Mouse (Mus musculus) forebrain, postnatal 0 days (tissue): ENCODE measurements around the gene Ptpn9. TPM values are rescaled to one million over a fixed set of nuclear protein-coding genes. Genes with fewer than 3 reads are reported as not detected.

Experiments
- ATAC-seq: fragments of 200-750 bp; cut with Nextera tagmentation; 2 replicates; pipeline ENCODE4 v1.8.0; 2017; ENCODE audit warnings: mild to moderate bottlenecking, moderate library complexity
- DNase-seq: peaks from one replicate; pipeline ENCODE4 v3.0.0-alpha.2; 2015
- H3K27ac ChIP-seq: fragments of 300-500 bp; sonication (generic); 2 replicates; pipeline ENCODE4 v1.5.1; 2014; ENCODE audit warnings: low read depth, mild to moderate bottlenecking, antibody characterized with exemption, low read length, moderate library complexity, mixed read lengths
- H3K27me3 ChIP-seq: fragments of 300-500 bp; sonication (generic); 2 replicates; pipeline ENCODE4 v1.6.1; 2014; ENCODE audit warnings: mild to moderate bottlenecking, low read length, mixed read lengths; ENCODE audit not compliant: insufficient read depth
- H3K36me3 ChIP-seq: fragments of 300-500 bp; sonication (generic); 2 replicates; pipeline ENCODE4 v1.6.1; 2014; ENCODE audit warnings: mild to moderate bottlenecking, moderate library complexity; ENCODE audit not compliant: insufficient read depth
- H3K4me1 ChIP-seq: fragments of 300-500 bp; sonication (generic); 2 replicates; pipeline ENCODE4 v1.6.1; 2014; ENCODE audit warnings: antibody characterized with exemption; ENCODE audit not compliant: insufficient read depth
- H3K4me2 ChIP-seq: fragments of 300-500 bp; sonication (generic); 2 replicates; pipeline ENCODE4 v1.6.1; 2014; ENCODE audit warnings: low read depth, mild to moderate bottlenecking, moderate library complexity
- H3K4me3 ChIP-seq: fragments of 300-500 bp; sonication (generic); 2 replicates; pipeline ENCODE4 v1.5.1; 2014; ENCODE audit warnings: low read depth, low read length, mixed read lengths
- H3K9ac ChIP-seq: fragments of 300-500 bp; sonication (generic); 2 replicates; pipeline ENCODE4 v1.6.1; 2014; ENCODE audit warnings: mild to moderate bottlenecking
- H3K9me3 ChIP-seq: fragments of 300-500 bp; sonication (generic); 2 replicates; pipeline ENCODE4 v1.6.1; 2016; ENCODE audit warnings: low read length
- CTCF ChIP-seq: sonication (generic); IDR thresholded peaks from 2 replicates; pipeline ENCODE4 v1.5.1; 2016; ENCODE audit warnings: antibody characterized with exemption, control low read depth, low read depth
- WGBS: fragments of 180-500 bp; shearing (Covaris S2); extraction: QIAGEN DNeasy Blood & Tissue Kit; methylation state at CpG from one replicate; pipeline ENCODE4 v1.1.7; 2014; 5-methylcytosine and 5-hydroxymethylcytosine counted together
- polyA plus RNA-seq: library from polyadenylated mRNA; unstranded; fragments of >200 nt; fragmentation: Nextera tagmentation; extraction: Ambion mirVana; gene quantifications from 2 replicates; pipeline ENCODE4 v1.2.1, GENCODE M21; 2015
- total RNA-seq: library from RNA; depleted of rRNA; stranded (reverse); fragments of >200 nt; gene quantifications from 2 replicates; pipeline ENCODE4 v1.2.3, GENCODE M21; 2014

Gene Ptpn9
- total and polyA plus RNA-seq, 2 experiments from 2014 or later: 21.3 to 51.5 TPM

GRCm38 (mm10) chr9:56956966-56957675 is 37.6 kb upstream of the Ptpn9 start:
- no peak overlapping the region for H3K9ac ChIP-seq
- no peaks in the 10 kb centered on the region for H3K27me3 ChIP-seq
- DNase-seq (no peak), ATAC-seq (no peak)
- H3K4me1 ChIP-seq: no peaks in the 10 kb centered on the region
- no peak overlapping the region for H3K4me2 ChIP-seq
- WGBS: 77% methylated on average over 7 of the region's 7 CpGs
- H3K4me3 ChIP-seq: no peak overlapping the region
- H3K9me3 ChIP-seq: no peaks in the 10 kb centered on the region
- no peak overlapping the region for H3K27ac ChIP-seq
- TF ChIP-seq CTCF: no peak
- peaks cover 12% of the 10 kb centered on the region; the same call in 1 of the 2 replicates for H3K36me3 ChIP-seq

DNA sequence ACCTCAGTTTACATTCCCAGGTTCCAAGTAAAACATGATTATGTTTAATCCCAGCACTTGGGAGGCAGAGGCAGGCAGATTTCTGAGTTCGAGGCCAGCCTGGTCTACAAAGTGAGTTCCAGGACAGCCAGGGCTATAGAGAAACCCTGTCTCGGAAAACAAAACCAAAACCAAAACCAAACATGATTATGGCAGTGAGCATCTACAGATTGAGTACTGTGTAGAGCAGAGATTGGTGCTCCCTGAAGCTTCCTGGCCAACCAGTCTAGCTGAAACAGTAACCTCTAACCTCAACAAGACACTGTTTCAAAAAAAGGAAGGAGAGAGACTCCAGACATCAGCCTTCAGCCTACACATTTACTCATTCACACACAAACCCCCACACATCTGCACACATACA is 36.0 kb upstream of the Ptpn9 start:
- Histone ChIP-seq H3K4me3 (no peak overlapping the region), H3K4me2 (no peak overlapping the region), H3K27me3 (no peaks in the 10 kb centered on the region), H3K36me3 (peaks cover 21% of the 10 kb centered on the region), H3K4me1 (no peaks in the 10 kb centered on the region), H3K27ac (no peak overlapping the region), H3K9ac (no peak overlapping the region), H3K9me3 (no peaks in the 10 kb centered on the region)
- TF ChIP-seq CTCF: no peak
- ATAC-seq: no peak
- 91% methylated on average over 2 of the region's 2 CpGs for WGBS
- no peak for DNase-seq

GRCm38 (mm10) chr9:56961591-56961990 is 33.1 kb upstream of the Ptpn9 start:
- WGBS: 92% methylated on average over 3 of the region's 3 CpGs
- DNase-seq: no peak
- H3K27ac ChIP-seq: no peak overlapping the region
- no peaks in the 10 kb centered on the region for H3K4me1 ChIP-seq
- ATAC-seq: no peak
- no peaks in the 10 kb centered on the region for H3K9me3 ChIP-seq
- TF ChIP-seq CTCF: no peak
- H3K9ac ChIP-seq: no peak overlapping the region
- H3K27me3 ChIP-seq: no peaks in the 10 kb centered on the region
- H3K4me2 ChIP-seq: no peak overlapping the region
- H3K4me3 ChIP-seq: no peak overlapping the region
- H3K36me3 ChIP-seq: peaks cover 34% of the 10 kb centered on the region

DNA sequence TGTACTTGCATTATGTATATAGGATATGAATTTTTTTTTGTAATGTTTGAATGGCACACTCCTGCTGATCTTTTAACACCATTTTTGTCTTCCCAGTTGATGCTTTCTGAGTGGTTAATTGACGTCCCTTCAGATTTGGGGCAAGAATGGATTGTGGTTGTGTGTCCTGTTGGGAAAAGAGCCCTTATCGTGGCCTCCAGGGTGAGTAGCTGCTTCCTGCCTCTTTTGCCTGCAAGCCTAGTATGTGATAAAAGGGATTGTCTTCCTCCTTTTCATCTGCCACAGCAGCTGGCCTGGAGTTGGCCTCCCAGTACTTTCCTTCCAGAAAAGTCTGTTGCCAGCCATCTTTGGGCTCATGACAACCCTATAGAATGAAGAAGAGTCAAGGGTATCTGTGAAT is 24.6 kb upstream of the Ptpn9 start:
- WGBS: 91% methylated on average over 2 of the region's 2 CpGs
- ATAC-seq: no peak
- no peak for TF ChIP-seq CTCF

GRCm38 (mm10) chr9:56973960-56974524 is 20.7 kb upstream of the Ptpn9 start:
- no peaks in the 10 kb centered on the region for H3K9me3 ChIP-seq
- no peak for TF ChIP-seq CTCF
- no peak overlapping the region for H3K4me3 ChIP-seq

More for the DNA sequence above, 24.6 kb upstream of the Ptpn9 start:
- no peaks in the 10 kb centered on the region for H3K9me3 ChIP-seq
- peaks cover 15% of the 10 kb centered on the region for H3K36me3 ChIP-seq
- H3K27ac ChIP-seq: no peak overlapping the region
- H3K27me3 ChIP-seq: no peaks in the 10 kb centered on the region
- H3K9ac ChIP-seq: no peak overlapping the region
- no peak overlapping the region for H3K4me2 ChIP-seq
- no peak for DNase-seq
- no peak overlapping the region for H3K4me3 ChIP-seq
- H3K4me1 ChIP-seq: no peaks in the 10 kb centered on the region

DNA sequence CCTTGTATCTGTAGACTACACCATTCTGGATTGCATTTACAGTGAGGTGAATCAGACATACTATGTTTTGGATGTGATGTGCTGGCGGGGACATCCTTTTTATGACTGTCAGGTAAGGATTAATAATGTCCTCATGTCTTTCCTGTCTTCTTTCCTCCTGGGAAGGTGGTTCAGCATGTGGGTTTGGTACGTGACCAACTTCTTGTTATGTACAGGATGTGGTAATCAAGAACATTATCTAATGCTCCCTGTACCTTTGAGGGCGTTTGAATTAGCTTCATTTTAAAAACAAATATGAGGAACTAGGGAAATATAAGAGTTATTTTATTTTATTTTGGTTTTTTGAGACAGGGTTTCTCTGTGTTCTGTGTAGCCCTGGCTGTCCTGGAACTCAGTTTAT is 19.5 kb upstream of the Ptpn9 start:
- H3K4me1 ChIP-seq: no peaks in the 10 kb centered on the region
- no peak for TF ChIP-seq CTCF
- ATAC-seq: no peak
- H3K27ac ChIP-seq: no peak overlapping the region
- H3K4me2 ChIP-seq: no peak overlapping the region
- no peaks in the 10 kb centered on the region for H3K9me3 ChIP-seq
- H3K36me3 ChIP-seq: peaks cover 5% of the 10 kb centered on the region
- 88% methylated on average over 3 of the region's 3 CpGs for WGBS
- H3K27me3 ChIP-seq: no peaks in the 10 kb centered on the region
- H3K4me3 ChIP-seq: no peak overlapping the region
- no peak overlapping the region for H3K9ac ChIP-seq
- no peak for DNase-seq

More at GRCm38 (mm10) chr9:56973960-56974524, 20.7 kb upstream of the Ptpn9 start:
- Histone ChIP-seq H3K9ac (no peak overlapping the region), H3K27ac (no peak overlapping the region), H3K27me3 (no peaks in the 10 kb centered on the region), H3K36me3 (peaks cover 10% of the 10 kb centered on the region), H3K4me2 (no peak overlapping the region), H3K4me1 (no peaks in the 10 kb centered on the region)
- no peak for DNase-seq
- ATAC-seq: no peak
- WGBS: 89% methylated on average over 7 of the region's 8 CpGs

DNA sequence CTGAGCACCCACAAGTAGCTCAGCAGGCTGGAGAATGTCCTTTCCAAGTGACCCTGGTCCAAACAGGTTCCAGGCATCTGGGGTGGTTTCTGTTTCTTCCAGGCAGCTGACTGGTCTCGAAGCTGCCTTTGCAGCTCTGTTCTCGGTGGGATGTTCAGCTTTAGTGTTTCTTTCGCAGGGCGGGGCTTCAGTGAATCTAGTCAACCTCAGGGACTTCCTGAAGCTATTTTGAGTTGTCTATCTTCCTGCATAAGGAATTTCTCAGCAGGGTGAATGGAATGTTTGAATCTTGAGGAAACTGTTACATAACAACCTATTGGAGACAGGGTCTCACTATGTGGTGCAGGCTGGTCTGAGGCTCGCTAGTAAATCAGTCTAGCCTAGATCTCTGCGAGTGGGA is 14.5 kb upstream of the Ptpn9 start:
- H3K27ac ChIP-seq: no peak overlapping the region
- H3K9me3 ChIP-seq: no peaks in the 10 kb centered on the region
- H3K27me3 ChIP-seq: no peaks in the 10 kb centered on the region
- no peak overlapping the region for H3K4me2 ChIP-seq
- DNase-seq: no peak
- no peak for TF ChIP-seq CTCF
- no peaks in the 10 kb centered on the region for H3K4me1 ChIP-seq
- H3K36me3 ChIP-seq: peaks cover 6% of the 10 kb centered on the region; the same call in 1 of the 2 replicates
- H3K9ac ChIP-seq: no peak overlapping the region
- WGBS: 88% methylated on average over 6 of the region's 6 CpGs
- H3K4me3 ChIP-seq: no peak overlapping the region
- no peak for ATAC-seq
